Mouse (Mus musculus) erythroblast, embryonic 14.5 days (primary cell): ENCODE measurements around the gene Rnf150.

Experiments used
- GATA1 ChIP-seq: IDR thresholded peaks from 2 replicates; pipeline ENCODE4 v1.6.1; 2012; ENCODE audit warnings: low read length, inconsistent platforms, mixed read lengths
- TAL1 ChIP-seq: IDR thresholded peaks from 3 replicates; pipeline ENCODE4 v1.6.1; 2012; ENCODE audit warnings: low read length, inconsistent platforms, mixed read lengths

DNA sequence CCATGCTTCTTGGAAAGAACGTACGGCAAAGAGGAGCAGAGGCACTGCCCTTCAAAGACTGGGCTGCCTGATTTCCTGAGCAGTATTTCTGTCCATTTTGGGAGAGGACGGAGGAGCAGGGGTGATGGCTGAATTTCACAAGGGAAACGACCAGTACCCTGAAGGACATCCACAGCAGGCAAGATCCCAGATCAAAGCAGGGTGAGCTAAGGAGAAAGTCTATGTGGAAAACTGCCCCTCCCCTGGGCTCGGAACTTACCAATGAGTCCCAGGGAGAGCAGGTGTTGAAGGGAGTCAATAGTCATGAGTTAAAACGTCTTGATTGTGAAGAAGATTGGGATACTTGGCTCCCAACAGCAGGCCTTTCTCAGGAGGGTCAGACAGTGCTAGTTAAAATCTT lies 225.0 kb downstream of the Rnf150 start:
- TF ChIP-seq GATA1 = no peak
- TF ChIP-seq TAL1 = no peak
